Mouse (Mus musculus): ENCODE results near the gene Zc3h7b. TPM values are rescaled to one million over a fixed set of nuclear protein-coding genes. Genes with fewer than 3 reads are reported as not detected.
A peak's percentile ranks its signal among the peaks of the same experiment; 100 is the strongest.

The Zc3h7b gene
- total RNA-seq, 2 experiments from 2014 or later, result 192 to 212 TPM

DNA sequence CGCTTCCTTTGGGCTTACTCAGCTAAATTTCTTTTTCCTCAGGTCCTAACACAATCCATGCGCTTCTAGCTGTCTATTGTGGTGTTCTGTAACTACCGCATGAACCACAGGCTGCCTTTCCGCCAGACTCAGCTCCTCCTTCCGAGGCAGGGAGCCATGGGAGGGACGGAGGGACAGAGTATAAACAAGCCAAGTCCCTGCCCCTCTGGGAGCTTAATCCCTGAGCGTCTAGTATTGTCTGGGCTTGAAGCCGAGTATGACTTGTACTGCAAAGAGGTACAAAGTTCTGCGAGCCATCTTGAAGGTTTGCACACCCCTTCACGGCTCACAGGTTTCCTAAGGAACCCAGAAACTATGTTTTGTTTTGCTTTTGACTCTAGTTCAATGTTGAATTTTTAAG is 65.3 kb downstream of the Zc3h7b start:
- intact Hi-C loops (cut with DNase I), result loop anchor here (5.0 kb wide), 1 partner anchor 63 kb away; the partner anchor contains the start of genes Rangap1 and Zc3h7b

GRCm38 (mm10) chr15:81810671-81811598 is 66.1 kb downstream of the Zc3h7b start:
- intact Hi-C loops (cut with DNase I), result loop anchor here (5.0 kb wide), 1 partner anchor 64 kb away; the partner anchor contains the start of genes Rangap1 and Zc3h7b
- DNase-seq (ENCODE audit: extremely low spot score in 1 of 2, low spot score in 2 of 2), result peak; percentile 98 to 99

More for the DNA sequence above, 65.3 kb downstream of the Zc3h7b start:
- DNase-seq (ENCODE audit: extremely low spot score in 1 of 2, low spot score in 2 of 2), result peak; percentile 79 to 95

GRCm38 (mm10) chr15:81811599-81811996 is 66.7 kb downstream of the Zc3h7b start:
- intact Hi-C loops (cut with DNase I), result loop anchor here (5.0 kb wide), 1 partner anchor 64 kb away; the partner anchor contains the start of genes Rangap1 and Zc3h7b
- peak in 1 of 2 experiments; percentile 38 for DNase-seq (ENCODE audit: extremely low spot score in 1 of 2, low spot score in 2 of 2)

DNA sequence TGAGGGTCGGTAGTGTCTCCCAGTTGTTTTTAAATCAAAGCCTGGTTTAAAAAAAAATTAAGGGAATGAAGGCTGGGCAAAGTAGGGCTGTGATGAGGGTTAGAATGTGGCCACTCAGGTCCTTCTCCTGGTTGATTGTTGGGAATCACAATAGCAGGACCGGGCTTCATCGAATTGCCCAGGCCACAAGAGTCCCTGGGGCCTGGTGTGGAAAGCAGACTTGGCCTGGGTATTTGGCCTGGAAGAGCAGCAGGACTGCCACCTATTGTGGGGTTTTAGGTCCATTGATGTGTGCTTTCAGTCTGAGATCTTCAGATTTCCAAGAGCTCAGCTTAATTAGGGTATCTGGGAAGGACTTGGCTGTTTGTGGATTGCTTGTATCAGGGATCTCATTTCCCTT is 67.4 kb downstream of the Zc3h7b start:
- no peak for DNase-seq (ENCODE audit: extremely low spot score in 1 of 2, low spot score in 2 of 2)
- intact Hi-C loops (cut with DNase I), result loop anchor here (5.0 kb wide), 1 partner anchor 65 kb away; the partner anchor contains the start of genes Rangap1 and Zc3h7b

DNA sequence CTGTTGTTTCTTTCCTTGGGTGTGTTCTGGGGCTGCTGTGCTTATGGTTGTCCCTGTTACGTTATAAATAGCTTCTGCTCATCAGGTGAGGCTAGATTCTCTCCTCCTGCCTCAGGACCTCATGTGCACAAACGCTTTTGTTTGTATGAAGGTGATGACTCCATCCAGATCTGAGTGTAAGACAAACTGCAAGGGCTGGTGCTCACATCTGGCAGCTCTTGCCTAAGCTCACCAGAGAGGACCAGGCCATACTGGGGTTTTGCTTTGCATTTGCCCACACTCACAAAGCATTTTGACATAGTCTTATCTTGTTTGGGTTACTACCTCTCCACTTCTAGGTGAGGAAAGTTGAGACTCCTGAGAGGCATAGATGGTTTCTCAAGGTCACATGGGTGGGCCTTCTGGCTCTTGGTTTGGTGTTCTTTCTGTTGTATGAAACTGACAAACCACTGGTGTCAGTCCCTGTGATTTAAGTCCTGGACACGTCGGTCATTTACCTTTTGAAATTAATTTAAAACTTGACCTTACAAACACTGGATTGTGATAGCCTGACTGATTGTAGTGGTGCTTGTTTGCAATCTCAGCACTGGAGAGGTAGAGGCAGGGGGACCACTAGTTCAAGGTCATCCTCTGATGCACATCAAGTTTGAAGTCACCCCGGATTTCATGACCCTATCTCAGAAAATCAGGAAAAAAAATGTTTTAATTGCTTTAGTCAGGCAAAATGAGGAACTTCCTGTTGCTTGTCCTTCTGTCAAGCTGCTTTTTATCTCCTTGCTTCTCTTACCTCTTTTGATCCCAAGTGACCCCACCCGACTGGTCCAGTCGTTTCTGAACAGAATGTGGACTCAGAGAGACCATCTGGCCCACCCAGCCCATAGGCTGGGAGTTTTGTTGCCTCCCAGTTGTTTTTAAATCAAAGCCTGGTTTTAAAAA is 68.1 kb downstream of the Zc3h7b start:
- DNase-seq (ENCODE audit: extremely low spot score in 1 of 2, low spot score in 2 of 2), result no peak
- intact Hi-C loops (cut with DNase I), result loop anchor here (5.0 kb wide), 1 partner anchor 66 kb away; the partner anchor contains the start of genes Rangap1 and Zc3h7b

DNA sequence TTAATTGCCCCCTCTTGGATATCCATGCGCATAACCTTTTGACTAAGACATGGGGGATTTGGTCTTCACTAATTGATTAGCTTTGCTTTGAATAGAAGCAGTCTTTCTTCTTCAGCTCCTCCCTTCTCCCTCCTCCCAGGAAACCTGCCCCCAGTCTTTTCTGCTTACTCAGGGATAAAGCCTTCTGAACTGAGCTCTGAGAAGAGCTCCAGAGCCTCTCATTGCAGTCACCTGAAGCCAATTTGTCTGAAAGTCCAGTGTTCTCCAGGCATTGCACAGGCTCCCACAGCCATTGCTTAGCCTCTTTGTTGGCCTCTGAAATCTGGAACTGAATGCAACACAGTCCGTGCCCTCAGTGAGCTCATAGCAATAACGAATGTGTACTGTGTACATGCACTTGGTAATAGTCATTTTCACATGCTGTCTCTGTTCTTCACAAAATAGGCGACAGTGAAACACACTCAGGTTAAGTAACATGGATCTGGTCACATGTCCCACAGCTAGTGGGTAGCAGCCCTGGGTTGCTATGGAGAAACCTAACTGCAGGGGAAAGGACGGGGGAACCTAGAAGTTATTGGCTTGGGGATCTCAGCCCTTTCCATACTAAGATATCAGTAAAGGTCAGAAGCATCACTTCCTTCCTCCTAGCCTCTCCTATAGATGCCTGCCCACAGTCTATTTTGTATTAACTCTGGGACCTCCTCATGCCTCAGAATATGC is 69.3 kb downstream of the Zc3h7b start:
- no peak for DNase-seq (ENCODE audit: extremely low spot score in 1 of 2, low spot score in 2 of 2)
- intact Hi-C loops (cut with DNase I), result loop anchor here (5.0 kb wide), 1 partner anchor 67 kb away; the partner anchor contains the start of genes Rangap1 and Zc3h7b

DNA sequence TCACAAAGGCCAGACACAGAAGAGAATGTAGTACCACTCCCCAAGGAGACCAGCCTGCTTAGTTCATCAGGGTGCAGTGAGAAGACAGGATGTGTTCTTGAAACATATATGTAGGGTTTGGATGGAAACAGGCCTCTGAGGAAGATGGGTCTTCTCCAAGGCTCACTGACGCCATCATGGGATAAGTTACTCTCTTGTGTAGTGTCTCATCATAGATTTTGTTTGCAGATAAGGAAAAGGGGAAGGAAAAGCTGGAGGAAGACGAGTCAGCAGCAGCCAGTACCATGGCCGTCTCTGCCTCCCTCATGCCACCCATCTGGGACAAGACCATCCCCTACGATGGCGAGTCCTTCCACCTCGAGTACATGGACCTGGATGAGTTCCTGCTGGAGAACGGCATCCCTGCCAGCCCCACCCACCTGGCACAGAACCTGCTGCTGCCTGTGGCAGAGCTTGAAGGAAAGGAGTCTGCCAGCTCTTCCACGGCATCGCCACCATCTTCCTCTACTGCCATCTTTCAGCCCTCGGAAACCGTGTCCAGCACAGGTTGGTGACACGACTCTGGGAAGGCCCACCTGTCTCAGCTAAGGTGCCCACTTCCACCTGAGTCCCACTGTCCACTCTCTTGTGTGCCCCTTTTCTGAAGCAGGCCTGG is 70.0 kb downstream of the Zc3h7b start:
- DNase-seq (ENCODE audit: extremely low spot score in 1 of 2, low spot score in 2 of 2), result no peak
- intact Hi-C loops (cut with DNase I), result loop anchor here (5.0 kb wide), 1 partner anchor 68 kb away; the partner anchor contains the start of genes Rangap1 and Zc3h7b

GRCm38 (mm10) chr15:81818404-81818803 is 73.5 kb downstream of the Zc3h7b start:
- intact Hi-C loops (cut with DNase I), result no loop called here
- no peak for DNase-seq (ENCODE audit: extremely low spot score in 1 of 2, low spot score in 2 of 2)

DNA sequence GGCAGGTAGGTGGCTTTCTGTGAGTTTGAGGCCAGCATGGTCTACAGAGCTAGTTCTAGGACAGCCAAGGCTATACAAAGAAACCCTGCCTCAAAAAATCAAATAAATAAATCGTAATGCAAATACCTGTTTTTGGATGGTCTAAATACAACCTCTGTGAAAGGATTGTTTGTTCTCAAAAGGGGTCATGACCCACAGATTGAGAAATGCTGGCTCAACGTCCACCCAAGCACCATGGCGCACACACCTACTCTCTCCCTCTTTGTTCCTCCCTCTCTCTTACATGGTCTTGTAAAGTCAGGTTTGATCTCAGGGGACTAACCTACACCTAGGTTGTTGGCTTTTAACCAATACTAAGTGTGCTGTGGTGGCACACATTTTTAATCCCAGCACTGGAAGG is 77.8 kb downstream of the Zc3h7b start:
- DNase-seq (ENCODE audit: extremely low spot score in 1 of 2, low spot score in 2 of 2), result no peak
- intact Hi-C loops (cut with DNase I), result no loop called here

DNA sequence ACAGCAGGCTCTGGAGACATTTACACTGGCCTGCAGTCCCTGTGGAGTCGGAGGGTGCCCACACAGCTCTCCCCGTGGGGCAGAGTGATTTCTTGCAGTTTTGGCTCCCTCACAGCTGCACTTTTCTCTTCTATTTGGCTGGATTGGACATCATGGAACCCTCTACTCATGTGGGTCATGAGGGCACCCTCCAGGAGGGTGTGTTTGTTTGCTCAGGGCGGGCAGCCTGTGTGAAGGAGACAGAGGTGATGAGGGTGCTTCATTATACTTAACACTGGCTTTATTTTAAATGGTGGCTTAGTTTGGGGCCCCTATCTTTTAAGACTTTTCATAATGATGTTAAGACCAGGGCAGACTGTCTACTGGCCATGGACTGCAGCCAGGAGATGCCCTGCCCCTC is 80.0 kb downstream of the Zc3h7b start:
- intact Hi-C loops (cut with DNase I), result loop anchor here (5.0 kb wide), 1 partner anchor 82 kb away; no protein-coding TSS in a partner anchor
- DNase-seq (ENCODE audit: extremely low spot score in 1 of 2, low spot score in 2 of 2), result no peak

DNA sequence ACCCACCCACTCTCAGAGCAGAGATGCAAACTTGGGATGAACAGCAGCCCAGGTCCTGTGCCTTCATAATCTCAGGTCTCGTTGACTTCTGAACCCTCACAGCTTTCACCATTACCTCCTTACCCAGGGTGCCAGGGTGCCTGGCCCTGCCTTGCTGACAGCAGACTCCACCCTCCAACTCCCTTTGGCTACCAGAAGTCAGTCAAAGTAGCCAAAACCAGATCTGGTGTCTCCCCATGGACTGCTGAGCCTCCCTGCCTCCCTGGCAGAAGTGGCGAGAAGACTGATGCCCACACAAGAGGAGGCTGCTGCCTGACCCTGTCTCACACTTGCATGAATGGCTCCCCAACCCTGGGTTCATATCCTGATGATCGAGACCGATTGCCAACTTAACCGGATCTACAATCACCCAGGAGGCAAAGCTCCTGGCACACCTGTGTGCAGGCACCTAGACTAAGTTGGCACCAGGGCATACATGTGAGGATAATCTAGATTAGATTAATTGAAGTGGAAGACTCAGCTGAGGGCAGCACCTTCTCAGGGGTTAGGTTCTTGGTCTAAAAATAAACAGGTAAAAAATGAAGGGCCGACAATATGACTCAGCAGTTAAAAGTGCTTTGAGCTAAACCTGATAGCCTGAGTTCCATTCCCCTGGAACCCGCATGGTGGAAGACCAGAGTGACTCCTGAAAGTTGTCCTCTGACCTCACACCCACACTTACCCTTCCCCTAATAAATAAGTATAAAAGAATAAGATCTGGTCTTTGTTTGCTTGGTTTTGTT is 83.8 kb downstream of the Zc3h7b start:
- intact Hi-C loops (cut with DNase I), result loop anchor here (5.0 kb wide), 1 partner anchor 79 kb away; no protein-coding TSS in a partner anchor
- no peak for DNase-seq (ENCODE audit: extremely low spot score in 1 of 2, low spot score in 2 of 2)

DNA sequence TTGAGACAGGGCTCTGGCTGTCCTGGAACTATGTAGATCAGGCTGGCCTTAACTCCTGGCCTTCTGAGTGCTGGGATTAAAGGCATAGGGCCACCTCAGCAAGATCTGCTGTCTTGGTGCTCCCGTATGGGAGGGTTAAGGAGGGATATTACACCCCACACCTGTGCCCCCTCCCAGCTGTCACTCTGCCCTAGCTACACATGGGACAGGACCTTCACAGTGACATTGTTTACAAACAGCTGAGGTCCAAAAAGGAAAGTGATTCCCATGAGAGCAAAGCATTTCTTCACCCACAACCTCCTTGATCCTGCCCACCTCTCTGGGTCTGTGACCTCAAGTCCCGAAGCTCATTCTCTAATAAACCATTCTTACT is 84.3 kb downstream of the Zc3h7b start:
- no peak for DNase-seq (ENCODE audit: extremely low spot score in 1 of 2, low spot score in 2 of 2)
- intact Hi-C loops (cut with DNase I), result loop anchor here (5.0 kb wide), 1 partner anchor 78 kb away; no protein-coding TSS in a partner anchor

- DNase-seq (ENCODE audit: extremely low spot score in 1 of 2, low spot score in 2 of 2), result no peak
- intact Hi-C loops (cut with DNase I), result no loop called here
Observed at GRCm38 (mm10) chr15:81830530-81830929, 85.7 kb downstream of the Zc3h7b start.

DNA sequence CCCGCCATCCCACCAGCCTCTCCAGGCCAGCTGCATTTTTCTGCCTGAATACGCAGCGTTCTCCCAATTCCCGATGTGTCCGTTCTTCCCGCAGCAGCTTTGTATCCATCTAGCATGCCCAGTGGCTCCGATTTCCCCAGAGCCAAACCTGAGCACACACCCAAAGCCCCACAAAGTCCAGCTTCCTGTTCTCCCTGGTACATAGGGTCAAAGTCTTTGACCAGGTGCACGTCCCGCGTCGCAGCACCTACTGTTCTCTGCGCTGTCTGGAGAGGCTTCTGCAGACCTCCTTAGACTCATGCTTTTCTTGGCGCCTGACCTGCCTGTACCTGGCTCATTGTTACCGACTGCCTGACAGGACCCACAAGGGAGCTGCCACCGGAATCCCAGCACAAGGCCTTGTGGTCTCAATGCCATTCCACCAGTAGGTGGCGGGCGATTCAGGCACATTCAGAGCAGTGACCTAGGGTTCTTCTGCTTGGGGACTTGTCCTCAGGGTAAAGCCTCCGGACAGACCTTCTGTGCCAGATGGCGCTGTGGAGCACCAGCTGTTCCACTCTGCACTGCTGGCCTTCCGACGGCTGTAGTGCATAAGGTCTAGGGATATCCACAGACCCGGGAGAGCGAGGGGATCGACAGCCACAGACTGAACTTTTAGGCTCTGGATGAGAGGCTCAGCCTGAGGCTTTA is 86.4 kb downstream of the Zc3h7b start:
- DNase-seq (ENCODE audit: extremely low spot score in 1 of 2, low spot score in 2 of 2), result peak; percentile 78 to 94
- intact Hi-C loops (cut with DNase I), result no loop called here

DNA sequence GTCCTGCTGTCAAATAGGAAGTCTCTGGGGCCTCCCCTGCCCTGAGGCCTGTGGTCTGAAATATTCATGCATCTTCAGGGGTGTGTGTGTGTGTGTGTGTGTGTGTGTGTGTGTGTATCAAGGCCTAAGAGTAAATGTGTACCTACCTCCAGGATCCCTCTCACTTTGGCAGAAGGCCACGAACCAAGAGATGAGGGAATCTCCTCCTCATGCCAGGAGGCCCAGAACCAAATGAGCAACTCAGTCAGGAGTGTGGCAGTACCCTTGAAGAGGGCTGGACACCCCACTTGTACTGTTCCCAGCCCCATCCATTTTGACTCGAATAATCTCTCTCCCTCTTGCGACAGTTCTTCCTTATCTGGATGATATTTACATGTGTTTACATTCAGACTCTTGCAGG is 87.4 kb downstream of the Zc3h7b start:
- intact Hi-C loops (cut with DNase I), result no loop called here
- peak in 1 of 2 experiments; percentile 30 for DNase-seq (ENCODE audit: extremely low spot score in 1 of 2, low spot score in 2 of 2)

- no peak for DNase-seq (ENCODE audit: extremely low spot score in 1 of 2, low spot score in 2 of 2)
- intact Hi-C loops (cut with DNase I), result no loop called here
Observed at GRCm38 (mm10) chr15:81833481-81833880, 88.6 kb downstream of the Zc3h7b start.
